Mouse (Mus musculus) limb, embryonic 11.5 days (tissue): Measurements from ENCODE around the gene Arl3. TPM values are rescaled to one million over a fixed set of nuclear protein-coding genes. Genes with fewer than 3 reads are reported as not detected.
"Not testable (repeated sequence)": the region's sequence is repeated elsewhere in the genome, so short reads cannot be mapped to it uniquely, and the experiment has no call there.

Source experiments
- ATAC-seq: fragments of 200-750 bp; cut with Nextera tagmentation; 2 replicates; pipeline ENCODE4 v1.8.0; 2017; ENCODE audit warnings: low read depth; ENCODE audit not compliant: insufficient number of reproducible peaks, low FRiP score, low TSS enrichment
- DNase-seq: peaks from one replicate; pipeline ENCODE4 v3.0.0-alpha.2; 2015; ENCODE audit warnings: low spot score
- H3K27ac ChIP-seq: fragments of 300-500 bp; sonication (generic); replicated peaks from 2 replicates; pipeline ENCODE4 v1.5.1; 2014; ENCODE audit warnings: low read depth, mild to moderate bottlenecking, low read length
- H3K27me3 ChIP-seq: fragments of 300-500 bp; sonication (generic); 2 replicates; pipeline ENCODE4 v1.6.1; 2014; ENCODE audit warnings: mild to moderate bottlenecking, low read length, mixed read lengths; ENCODE audit not compliant: control insufficient read depth, insufficient read depth
- H3K36me3 ChIP-seq: fragments of 300-500 bp; sonication (generic); 2 replicates; pipeline ENCODE4 v1.6.1; 2014; ENCODE audit warnings: mild to moderate bottlenecking, low read length, moderate library complexity, mixed read lengths; ENCODE audit not compliant: control insufficient read depth, insufficient read depth
- H3K4me1 ChIP-seq: fragments of 300-500 bp; sonication (generic); 2 replicates; pipeline ENCODE4 v1.6.1; 2014; ENCODE audit warnings: low read length, mixed read lengths; ENCODE audit not compliant: control insufficient read depth, insufficient read depth
- H3K4me2 ChIP-seq: fragments of 300-500 bp; sonication (generic); 2 replicates; pipeline ENCODE4 v1.6.1; 2014; ENCODE audit warnings: low read depth, mild to moderate bottlenecking, moderate library complexity; ENCODE audit not compliant: severe bottlenecking
- H3K4me3 ChIP-seq: fragments of 300-500 bp; sonication (generic); 2 replicates; pipeline ENCODE4 v1.5.1; 2014; ENCODE audit warnings: low read depth, low read length
- H3K9ac ChIP-seq: fragments of 300-500 bp; sonication (generic); 2 replicates; pipeline ENCODE4 v1.6.1; 2014; ENCODE audit warnings: mild to moderate bottlenecking, low read length
- H3K9me3 ChIP-seq: fragments of 300-500 bp; sonication (generic); 2 replicates; pipeline ENCODE4 v1.6.1; 2016; ENCODE audit warnings: low read length; ENCODE audit not compliant: control insufficient read depth
- WGBS: fragments of 180-500 bp; shearing (Covaris S2); extraction: QIAGEN DNeasy Blood & Tissue Kit; methylation state at CpG from one replicate; pipeline ENCODE4 v1.1.7; 2014; 5-methylcytosine and 5-hydroxymethylcytosine counted together
- polyA plus RNA-seq: library from polyadenylated mRNA; unstranded; fragments of >200 nt; fragmentation: Nextera tagmentation; extraction: Ambion mirVana; gene quantifications from 2 replicates; pipeline ENCODE4 v1.2.1, GENCODE M21; 2014

Arl3 gene
- polyA plus RNA-seq, 1 experiment from 2014 or later = 133 TPM

GRCm38 (mm10) chr19:46572548-46572947 is 450 bp downstream of the Arl3 start:
- Histone ChIP-seq H3K4me2 (peak overlapping the region; percentile 52), H3K9ac (peak overlapping the region; percentile 58), H3K36me3 (no peaks in the 10 kb centered on the region), H3K4me1 (0 out of 2 replicates have a peak, but pooled peaks cover 3% of the 10 kb centered on the region), H3K27me3 (no peaks in the 10 kb centered on the region), H3K4me3 (peak overlapping the region; percentile 67), H3K27ac (no peak overlapping the region; the same call in 1 of the 2 replicates), H3K9me3 (no peaks in the 10 kb centered on the region)
- 0% methylated on average over 17 of the region's 17 CpGs for WGBS
- ATAC-seq (peak; percentile 58), DNase-seq (no peak)

DNA sequence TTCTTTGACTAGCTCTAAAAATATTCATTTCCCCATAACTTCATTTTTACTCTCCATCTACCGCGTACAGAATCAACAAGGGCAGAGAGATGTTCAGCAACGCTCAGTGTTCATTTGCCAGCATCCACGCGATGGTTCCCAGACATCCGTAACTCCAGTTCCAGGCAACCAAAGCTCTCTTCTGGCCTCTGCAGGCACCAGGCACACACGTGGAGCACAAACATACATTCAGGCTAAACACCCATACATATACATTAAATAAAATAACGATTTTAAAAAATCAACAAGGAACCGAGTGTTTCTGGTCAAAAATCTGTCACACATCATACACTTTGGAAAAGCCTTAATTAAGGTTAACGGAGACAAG is 1.1 kb downstream of the Arl3 start:
- no peak for ATAC-seq
- 0 out of 2 replicates have a peak, but pooled peaks cover 2% of the 10 kb centered on the region for H3K36me3 ChIP-seq
- no peaks in the 10 kb centered on the region for H3K27me3 ChIP-seq
- 0 out of 2 replicates have a peak, but pooled peaks cover 3% of the 10 kb centered on the region for H3K4me1 ChIP-seq
- H3K9ac ChIP-seq = no peak overlapping the region
- 26% methylated on average over 10 of the region's 10 CpGs for WGBS
- peak overlapping the region; percentile 52 for H3K4me2 ChIP-seq
- H3K27ac ChIP-seq = no peak overlapping the region
- H3K4me3 ChIP-seq = peak overlapping the region; percentile 67
- peak; percentile 27 for DNase-seq
- H3K9me3 ChIP-seq = no peaks in the 10 kb centered on the region

- not testable (repeated sequence) for H3K9me3 ChIP-seq, ATAC-seq, DNase-seq, H3K36me3 ChIP-seq, H3K27me3 ChIP-seq, H3K4me1 ChIP-seq, H3K9ac ChIP-seq, H3K27ac ChIP-seq
- 85% methylated on average over 3 of the region's 3 CpGs for WGBS
- H3K4me3 ChIP-seq = peak overlapping the region; percentile 67
- H3K4me2 ChIP-seq = peak overlapping the region; percentile 52; the same call in 1 of the 2 replicates
Observed at GRCm38 (mm10) chr19:46571211-46571877, 1.7 kb downstream of the Arl3 start.

DNA sequence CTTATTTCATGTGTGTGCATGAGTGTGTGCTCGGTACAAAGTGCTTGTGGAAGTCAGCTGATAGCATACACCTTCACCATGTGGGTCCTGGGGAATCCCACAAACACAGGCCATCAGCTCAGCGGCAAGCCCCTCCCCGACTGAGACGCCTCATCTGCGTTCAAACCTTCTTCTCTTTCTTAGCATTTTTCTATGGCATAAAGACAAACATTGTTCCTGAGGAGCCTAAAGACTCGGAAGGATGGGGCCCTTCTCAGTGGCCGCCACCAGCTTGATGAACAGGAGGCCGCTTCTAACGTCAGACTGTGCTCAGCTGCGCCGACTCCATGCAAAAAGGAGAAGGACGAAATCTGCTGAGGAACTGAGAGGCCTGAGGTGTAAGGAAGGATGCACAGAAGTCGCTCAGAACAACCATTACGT is 8.9 kb downstream of the Arl3 start:
- Histone ChIP-seq H3K27ac (no peak overlapping the region), H3K4me3 (no peak overlapping the region), H3K4me1 (no peaks in the 10 kb centered on the region), H3K9ac (no peak overlapping the region), H3K9me3 (no peaks in the 10 kb centered on the region), H3K27me3 (no peaks in the 10 kb centered on the region), H3K36me3 (0 out of 2 replicates have a peak, but pooled peaks cover 2% of the 10 kb centered on the region), H3K4me2 (no peak overlapping the region)
- DNase-seq (no peak), ATAC-seq (no peak)
- 87% methylated on average over 14 of the region's 14 CpGs for WGBS

GRCm38 (mm10) chr19:46563603-46564002 is 9.4 kb downstream of the Arl3 start:
- DNase-seq = no peak
- H3K9me3 ChIP-seq = no peaks in the 10 kb centered on the region
- ATAC-seq = no peak
- no peak overlapping the region for H3K4me3 ChIP-seq
- no peak overlapping the region for H3K9ac ChIP-seq
- no peaks in the 10 kb centered on the region for H3K4me1 ChIP-seq
- H3K27ac ChIP-seq = no peak overlapping the region
- H3K27me3 ChIP-seq = no peaks in the 10 kb centered on the region
- 87% methylated on average over 4 of the region's 4 CpGs for WGBS
- no peak overlapping the region for H3K4me2 ChIP-seq
- H3K36me3 ChIP-seq = 0 out of 2 replicates have a peak, but pooled peaks cover 2% of the 10 kb centered on the region

- Histone ChIP-seq H3K4me1 (no peaks in the 10 kb centered on the region), H3K27me3 (no peaks in the 10 kb centered on the region), H3K9me3 (no peaks in the 10 kb centered on the region), H3K9ac (no peak overlapping the region), H3K36me3 (peaks cover 2% of the 10 kb centered on the region; the same call in 1 of the 2 replicates), H3K27ac (no peak overlapping the region), H3K4me3 (no peak overlapping the region), H3K4me2 (no peak overlapping the region)
- ATAC-seq (no peak), DNase-seq (no peak)
- WGBS = 90% methylated on average over 14 of the region's 14 CpGs
Observed at GRCm38 (mm10) chr19:46562581-46563515, 10.2 kb downstream of the Arl3 start.

DNA sequence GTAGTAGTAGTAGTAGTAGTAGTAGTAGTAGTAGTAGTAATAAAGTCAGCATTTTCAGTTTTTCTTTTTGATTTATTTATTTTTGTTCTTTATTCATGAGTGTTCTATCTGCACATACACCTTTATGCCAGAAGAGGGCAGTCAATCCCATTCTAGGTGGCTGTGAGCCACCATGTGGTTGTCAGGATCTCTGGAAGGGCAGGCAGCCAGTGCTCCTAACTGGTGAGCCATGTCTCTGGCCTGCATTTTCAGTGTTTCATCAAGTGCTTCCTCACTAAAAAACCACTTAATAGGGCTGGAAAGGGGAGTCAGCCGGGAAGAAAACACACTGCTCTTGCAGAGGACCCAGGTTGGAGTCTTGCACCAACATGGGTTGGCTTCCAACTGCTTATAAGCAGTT is 10.9 kb downstream of the Arl3 start:
- H3K27ac ChIP-seq = no peak overlapping the region
- no peaks in the 10 kb centered on the region for H3K4me1 ChIP-seq
- H3K36me3 ChIP-seq = peaks cover under 1% of the 10 kb centered on the region; the same call in 1 of the 2 replicates
- H3K4me3 ChIP-seq = no peak overlapping the region
- H3K9ac ChIP-seq = no peak overlapping the region
- H3K27me3 ChIP-seq = no peaks in the 10 kb centered on the region
- WGBS = 36% methylated on average over 1 of the region's 1 CpGs
- H3K9me3 ChIP-seq = no peaks in the 10 kb centered on the region
- H3K4me2 ChIP-seq = no peak overlapping the region
- ATAC-seq (no peak), DNase-seq (peak; percentile 54)

GRCm38 (mm10) chr19:46558631-46559030 is 14.4 kb downstream of the Arl3 start:
- no peaks in the 10 kb centered on the region for H3K9me3 ChIP-seq
- H3K27ac ChIP-seq = no peak overlapping the region
- WGBS = 39% methylated on average over 12 of the region's 12 CpGs
- H3K4me3 ChIP-seq = no peak overlapping the region
- H3K36me3 ChIP-seq = no peaks in the 10 kb centered on the region; the same call in 1 of the 2 replicates
- H3K4me1 ChIP-seq = no peaks in the 10 kb centered on the region
- ATAC-seq = no peak
- H3K9ac ChIP-seq = no peak overlapping the region
- no peak overlapping the region for H3K4me2 ChIP-seq
- DNase-seq = peak; percentile 28
- no peaks in the 10 kb centered on the region for H3K27me3 ChIP-seq
